Mouse (Mus musculus): ENCODE data around the gene Pik3r4. TPM values are rescaled to one million over a fixed set of nuclear protein-coding genes. Genes with fewer than 3 reads are reported as not detected.

Gene Pik3r4
- total RNA-seq, 1 experiment from 2014 or later = 46.2 TPM

- no peak for ATAC-seq (ENCODE audit: extremely low read depth, insufficient number of reproducible peaks, low FRiP score, poor library complexity, severe bottlenecking)
These were observed 51.1 kb downstream of the Pik3r4 start for GRCm38 (mm10) chr9:105693854-105694253.

GRCm38 (mm10) chr9:105696818-105697564 lies 54.2 kb downstream of the Pik3r4 start:
- no peak for ATAC-seq (ENCODE audit: extremely low read depth, insufficient number of reproducible peaks, low FRiP score, poor library complexity, severe bottlenecking)

- no peak for ATAC-seq (ENCODE audit: extremely low read depth, insufficient number of reproducible peaks, low FRiP score, poor library complexity, severe bottlenecking)
These were observed 55.1 kb downstream of the Pik3r4 start for GRCm38 (mm10) chr9:105697764-105698396.

GRCm38 (mm10) chr9:105700702-105701101 lies 57.9 kb downstream of the Pik3r4 start:
- no peak for ATAC-seq (ENCODE audit: extremely low read depth, insufficient number of reproducible peaks, low FRiP score, poor library complexity, severe bottlenecking)

- no peak for ATAC-seq (ENCODE audit: extremely low read depth, insufficient number of reproducible peaks, low FRiP score, poor library complexity, severe bottlenecking)
These were observed 59.2 kb downstream of the Pik3r4 start for GRCm38 (mm10) chr9:105701966-105702365.

- ATAC-seq (ENCODE audit: extremely low read depth, insufficient number of reproducible peaks, low FRiP score, poor library complexity, severe bottlenecking) = no peak
These were observed 61.6 kb downstream of the Pik3r4 start for GRCm38 (mm10) chr9:105704226-105704932.

- no peak for ATAC-seq (ENCODE audit: extremely low read depth, insufficient number of reproducible peaks, low FRiP score, poor library complexity, severe bottlenecking)
These were observed 62.2 kb downstream of the Pik3r4 start for GRCm38 (mm10) chr9:105705011-105705410.

- ATAC-seq (ENCODE audit: extremely low read depth, insufficient number of reproducible peaks, low FRiP score, poor library complexity, severe bottlenecking) = no peak
These were observed 69.3 kb downstream of the Pik3r4 start for GRCm38 (mm10) chr9:105712049-105712448.

GRCm38 (mm10) chr9:105719367-105719766 lies 76.6 kb downstream of the Pik3r4 start:
- ATAC-seq (ENCODE audit: extremely low read depth, insufficient number of reproducible peaks, low FRiP score, poor library complexity, severe bottlenecking) = no peak

GRCm38 (mm10) chr9:105719851-105720395 lies 77.1 kb downstream of the Pik3r4 start:
- no peak for ATAC-seq (ENCODE audit: extremely low read depth, insufficient number of reproducible peaks, low FRiP score, poor library complexity, severe bottlenecking)

- ATAC-seq (ENCODE audit: extremely low read depth, insufficient number of reproducible peaks, low FRiP score, poor library complexity, severe bottlenecking) = no peak
These were observed 77.7 kb downstream of the Pik3r4 start for GRCm38 (mm10) chr9:105720430-105720829.

GRCm38 (mm10) chr9:105731976-105732375 lies 89.2 kb downstream of the Pik3r4 start:
- no peak for ATAC-seq (ENCODE audit: extremely low read depth, insufficient number of reproducible peaks, low FRiP score, poor library complexity, severe bottlenecking)

- ATAC-seq (ENCODE audit: extremely low read depth, insufficient number of reproducible peaks, low FRiP score, poor library complexity, severe bottlenecking) = no peak
These were observed 91.9 kb downstream of the Pik3r4 start for GRCm38 (mm10) chr9:105734651-105735050.

- no peak for ATAC-seq (ENCODE audit: extremely low read depth, insufficient number of reproducible peaks, low FRiP score, poor library complexity, severe bottlenecking)
These were observed 92.4 kb downstream of the Pik3r4 start for GRCm38 (mm10) chr9:105735195-105735594.

Other genes with a start within 250 kb of the Pik3r4 start
- gene Aste1, start 247.6 kb upstream of the Pik3r4 start, total RNA-seq (2017) = 22.6 and 26.2 TPM in 2 replicates
- gene Nek11, start 247.5 kb upstream of the Pik3r4 start, total RNA-seq (2017) = 0.23 TPM in 1 of 2 replicates, not detected in the other
- 171 and 186 TPM in 2 replicates for gene Atp2c1, start 115.7 kb upstream of the Pik3r4 start, total RNA-seq (2017)
- gene Col6a6, start 185.2 kb downstream of the Pik3r4 start, total RNA-seq (2017) = not detected in 2 replicates

Data from neutrophil, adult 5-6 weeks (primary cell).